Mouse (Mus musculus) right cerebral cortex, adult 2 months (tissue): Measurements from ENCODE around the gene Rpl37a.

Experiments used
- DNase-seq, 2 experiments: peaks; one replicate each; pipeline ENCODE4 v3.0.0; 2021 to 2022; ENCODE audit warnings: low spot score in 2 of 2

Rpl37a gene

GRCm38 (mm10) chr1:72710753-72711653 is at the start of gene Rpl37a:
Gene Rpl37a, plus strand, starts transcription at chr1:72711290.
- DNase-seq, result peak; percentile 98

DNA sequence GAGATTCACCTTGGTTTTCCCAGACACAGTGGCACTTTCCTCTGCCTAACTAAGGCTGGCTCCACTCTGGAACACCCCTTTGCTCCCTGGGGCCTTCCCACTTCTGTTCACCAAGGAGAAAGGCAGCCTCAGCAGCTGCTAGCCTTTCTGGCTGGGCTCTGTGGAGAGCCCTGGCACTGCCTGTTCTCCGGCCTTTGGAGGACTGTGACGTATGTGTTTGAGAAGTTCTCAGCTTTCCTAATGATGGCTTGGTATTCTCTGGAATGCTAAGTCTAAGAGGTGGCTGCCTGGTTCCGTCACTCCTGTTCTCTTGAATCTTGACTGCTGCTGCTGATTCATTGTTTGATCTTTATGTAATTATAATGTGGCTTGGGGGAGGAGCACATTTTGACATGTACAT is 38.0 kb upstream of the Rpl37a start:
- no peak for DNase-seq

- no peak for DNase-seq
Measured at GRCm38 (mm10) chr1:72696256-72696655, 14.8 kb upstream of the Rpl37a start.

- no peak for DNase-seq
Measured at GRCm38 (mm10) chr1:72698651-72699050, 12.4 kb upstream of the Rpl37a start.

GRCm38 (mm10) chr1:72700479-72700878 is 10.6 kb upstream of the Rpl37a start, which contains the start of gene Ankar:
Gene Ankar, minus strand, starts transcription at chr1:72700579.
- no peak for DNase-seq

- DNase-seq, result no peak
Measured at GRCm38 (mm10) chr1:72707525-72707924, 3.6 kb upstream of the Rpl37a start.

DNA sequence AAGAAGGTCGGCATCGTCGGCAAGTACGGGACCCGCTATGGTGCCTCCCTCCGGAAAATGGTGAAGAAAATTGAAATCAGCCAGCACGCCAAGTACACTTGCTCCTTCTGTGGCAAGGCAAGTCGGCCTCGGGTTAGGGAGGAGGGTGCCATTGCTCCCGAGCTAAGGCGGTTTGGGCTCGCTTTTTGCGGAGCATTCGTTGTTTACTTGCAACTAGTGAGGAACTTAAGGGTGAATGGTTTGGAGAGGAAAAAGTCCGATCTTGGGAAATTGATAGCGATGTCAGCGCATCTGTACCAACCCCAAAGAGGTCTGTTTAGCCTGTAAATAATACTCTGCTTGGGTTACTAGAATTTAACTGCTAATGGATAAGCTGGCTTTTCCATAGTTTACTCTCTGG is 594 bp downstream of the Rpl37a start:
- no peak for DNase-seq

DNA sequence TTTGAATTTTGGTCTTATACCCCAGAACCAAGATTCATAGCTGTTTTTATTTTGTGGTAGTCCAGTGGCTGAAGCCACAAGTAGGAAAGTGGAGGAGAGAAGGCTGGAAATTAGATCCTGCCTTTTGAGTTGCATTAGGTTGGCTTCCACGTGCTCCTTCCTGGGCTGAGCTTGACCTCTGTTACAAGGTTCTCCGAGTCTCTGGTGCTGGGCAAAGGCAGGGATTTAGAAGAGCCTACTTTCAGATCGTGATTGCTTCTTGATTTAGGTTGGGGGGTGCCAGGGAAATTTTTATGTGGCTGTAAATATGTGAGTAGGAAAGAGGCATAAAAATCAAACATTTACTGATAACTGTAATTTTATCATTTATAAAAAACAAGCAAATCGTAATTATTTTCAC is 3.5 kb downstream of the Rpl37a start:
- DNase-seq, result no peak

DNA sequence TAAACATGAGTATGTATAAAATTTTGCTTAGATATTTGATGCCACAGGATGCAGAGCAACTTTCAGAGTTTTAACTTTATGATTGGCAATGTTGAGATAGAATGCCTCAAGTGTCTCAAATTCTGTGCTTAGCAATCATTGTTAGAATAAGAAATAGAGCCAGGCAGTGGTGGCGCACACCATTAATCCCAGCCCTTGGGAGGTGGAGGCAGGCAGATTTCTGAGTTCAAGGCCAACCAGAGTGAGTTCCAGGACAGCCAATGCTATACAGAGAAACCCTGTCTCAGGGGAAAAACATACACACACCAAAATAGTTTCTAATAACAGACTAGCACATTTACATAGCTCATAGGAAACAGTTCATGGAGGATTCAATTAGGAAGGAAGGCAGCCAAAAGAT is 4.0 kb downstream of the Rpl37a start:
- no peak for DNase-seq

DNA sequence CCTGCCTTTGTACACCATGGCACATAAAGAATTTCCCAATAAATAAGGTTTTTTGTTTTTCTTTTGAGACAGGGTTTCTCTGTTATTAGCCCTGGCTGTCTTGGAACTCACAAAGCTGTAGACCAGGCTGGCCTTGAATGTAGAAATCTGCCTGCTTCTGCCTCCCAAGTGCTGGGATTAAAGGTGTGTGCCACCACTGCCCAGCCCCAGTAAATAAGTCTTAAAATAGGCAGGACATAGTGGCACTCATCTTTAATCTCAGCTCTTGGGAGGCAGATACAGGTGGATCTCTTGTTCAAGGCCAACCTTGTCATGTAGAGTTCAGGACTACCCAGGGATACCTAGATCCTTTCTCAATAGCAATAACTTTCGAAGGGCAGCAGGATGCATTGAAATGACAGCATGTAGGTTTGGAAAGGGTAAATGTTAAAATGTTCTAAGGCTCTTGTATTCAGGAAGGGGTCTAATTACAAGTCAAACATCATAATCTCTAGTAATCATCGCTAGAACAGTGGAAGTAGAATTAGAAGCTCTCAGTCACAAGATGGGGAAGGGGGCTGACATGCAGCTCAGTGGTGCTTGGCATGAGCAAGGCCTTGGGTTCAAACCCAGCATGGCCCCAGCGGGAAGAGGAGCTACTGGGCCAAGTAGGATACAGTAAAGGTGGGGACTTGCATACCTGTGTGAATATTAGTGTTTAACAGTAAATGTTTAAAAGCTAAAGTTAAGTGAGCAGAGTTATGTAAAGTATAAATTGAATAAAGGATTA is 4.7 kb downstream of the Rpl37a start:
- DNase-seq, result no peak

DNA sequence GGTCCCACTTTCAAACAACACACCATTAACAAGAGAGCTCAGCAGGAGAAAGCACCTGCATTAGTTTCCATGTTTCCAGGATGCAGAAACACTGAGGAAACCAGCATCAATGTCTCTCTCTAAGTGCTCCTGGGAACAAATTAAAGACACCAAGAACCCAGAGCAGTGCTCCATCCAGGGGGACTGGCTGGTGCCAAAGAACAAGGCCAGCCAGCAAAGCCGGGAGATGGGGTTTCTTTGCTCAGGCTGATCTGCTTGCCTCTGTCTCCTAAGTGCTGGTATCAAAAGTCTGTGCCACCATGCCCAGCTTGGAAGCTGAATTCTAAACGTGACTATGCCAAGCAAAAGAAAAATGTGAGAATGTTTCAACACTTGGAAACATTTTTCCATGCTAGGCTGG is 5.3 kb downstream of the Rpl37a start:
- DNase-seq, result no peak

- peak; percentile 67 to 85 for DNase-seq
Measured at GRCm38 (mm10) chr1:72716926-72717325, 5.8 kb downstream of the Rpl37a start.

- DNase-seq, result no peak
Measured at GRCm38 (mm10) chr1:72717540-72717939, 6.5 kb downstream of the Rpl37a start.

GRCm38 (mm10) chr1:72718846-72719245 is 7.8 kb downstream of the Rpl37a start:
- DNase-seq, result peak; percentile 50 to 72

GRCm38 (mm10) chr1:72720115-72720725 is 9.1 kb downstream of the Rpl37a start:
- DNase-seq, result no peak

- no peak for DNase-seq
Measured at GRCm38 (mm10) chr1:72722646-72723045, 11.6 kb downstream of the Rpl37a start.

DNA sequence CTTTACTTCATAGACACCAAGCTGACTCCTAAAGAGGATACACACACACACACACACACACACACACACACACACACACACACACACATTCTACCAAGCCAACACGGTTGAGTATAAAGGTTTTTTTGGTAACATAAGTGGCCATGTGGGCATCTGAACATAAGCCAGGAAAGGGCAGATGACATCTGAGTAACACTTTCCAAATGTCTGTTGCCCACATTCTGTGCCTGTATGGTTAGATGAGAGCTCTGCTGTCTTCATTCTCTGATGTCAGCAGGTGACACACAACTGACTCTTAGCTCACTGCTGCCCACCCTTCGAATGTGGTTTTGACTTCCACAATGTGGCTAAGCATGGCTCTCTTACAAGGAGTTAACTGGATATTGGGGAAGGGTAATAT is 13.3 kb downstream of the Rpl37a start:
- DNase-seq, result no peak

DNA sequence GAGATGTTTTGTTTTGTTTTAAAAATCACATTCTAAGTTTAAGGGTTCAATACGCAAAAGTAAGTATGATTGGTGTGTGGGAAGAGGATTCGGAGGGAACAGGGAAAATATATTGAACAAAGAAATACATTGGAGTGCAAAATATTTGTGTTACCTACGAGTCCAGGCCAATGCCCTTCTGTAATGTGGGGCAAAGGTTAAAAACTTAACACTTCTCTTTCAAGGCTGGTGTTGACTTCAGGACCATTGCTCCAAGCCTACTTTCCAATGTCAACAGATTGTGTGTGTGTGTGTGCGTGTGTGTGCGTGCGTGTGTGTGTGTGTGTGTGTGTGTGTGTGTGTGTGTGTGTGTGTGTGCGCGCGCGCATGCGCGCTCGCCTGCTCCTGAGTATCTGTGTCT is 14.9 kb downstream of the Rpl37a start:
- DNase-seq, result no peak

GRCm38 (mm10) chr1:72728781-72729180 is 17.7 kb downstream of the Rpl37a start:
- DNase-seq, result no peak

DNA sequence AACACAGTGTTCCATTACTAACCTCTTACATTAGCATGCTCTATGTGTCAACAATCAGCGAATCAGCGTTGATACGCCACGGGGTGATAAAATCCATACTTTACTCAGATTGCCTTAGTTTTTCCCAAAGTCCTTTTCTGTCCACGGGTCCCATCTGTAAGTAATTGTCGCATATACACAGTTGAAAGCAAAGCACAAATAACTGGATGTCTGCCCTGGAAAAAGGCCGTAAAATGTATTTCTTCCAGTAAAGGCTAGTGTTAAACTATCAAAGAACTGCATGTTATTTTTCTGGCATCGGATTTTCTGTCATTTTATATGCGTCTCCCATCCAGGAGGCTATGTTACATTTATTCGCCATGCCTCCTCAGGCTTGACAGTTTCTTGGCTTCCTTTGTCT is 19.0 kb downstream of the Rpl37a start:
- no peak for DNase-seq

DNA sequence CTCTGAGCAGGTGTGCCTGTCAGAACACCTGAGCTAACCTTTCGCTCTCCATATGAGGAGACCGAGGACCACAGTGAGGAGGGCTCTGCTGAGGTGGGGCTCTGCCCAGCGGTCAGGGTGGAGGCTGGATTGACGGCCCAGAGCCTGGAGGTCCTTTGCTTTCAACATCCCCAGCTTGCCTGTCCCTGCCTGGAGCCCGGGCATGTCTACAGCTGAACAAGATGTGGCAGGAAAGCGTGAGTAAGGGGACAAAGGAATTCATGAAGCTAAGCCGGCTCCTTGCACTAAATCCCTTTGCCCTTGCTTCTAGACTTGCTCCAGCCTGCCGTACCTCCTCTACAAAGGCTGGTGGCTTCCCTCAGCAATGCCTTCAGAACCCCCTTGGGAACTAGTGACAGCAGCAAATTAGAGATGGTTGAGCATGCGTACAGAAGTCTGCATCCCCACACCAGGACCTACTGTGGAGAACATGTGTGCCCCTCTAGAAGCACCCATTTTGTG is 22.2 kb downstream of the Rpl37a start:
- no peak for DNase-seq
